Mouse (Mus musculus): Measurements from ENCODE around the gene Esp15. TPM values are rescaled to one million over a fixed set of nuclear protein-coding genes. Genes with fewer than 3 reads are reported as not detected.

Gene Esp15
- polyA plus RNA-seq (2012; rRNA removed) = not detected in 2 replicates

GRCm38 (mm10) chr17:39640654-39641053, at the start of gene Esp15:
TSS of gene Esp15 (plus strand) at chr17:39640954.

Other genes starting within 250 kb of the Esp15 start
- not detected in 2 replicates for gene Esp18, start 234.6 kb upstream of the Esp15 start, polyA plus RNA-seq (2012; rRNA removed)
- gene Esp16, start 104.8 kb upstream of the Esp15 start, polyA plus RNA-seq (2012; rRNA removed) = not detected in 2 replicates

All from central nervous system, embryonic 11.5 days (tissue).